Mouse (Mus musculus) bone marrow, adult 2 months (tissue): Measurements from ENCODE around the gene Osbpl3. TPM values are rescaled to one million over a fixed set of nuclear protein-coding genes. Genes with fewer than 3 reads are reported as not detected.

Experiments used
- H3K27ac ChIP-seq: fragments of 200-500 bp; 2 replicates; pipeline ENCODE4 v1.5.1; 2012; ENCODE audit warnings: low read depth, mild to moderate bottlenecking, control low read depth, inconsistent platforms, low read length; ENCODE audit not compliant: control insufficient read depth, poor library complexity, insufficient read depth
- H3K4me1 ChIP-seq: fragments of 200-500 bp; 2 replicates; pipeline ENCODE4 v1.6.1; 2011; ENCODE audit warnings: low read length; ENCODE audit not compliant: control insufficient read depth, insufficient read depth
- H3K4me3 ChIP-seq: fragments of 200-500 bp; replicated peaks from 2 replicates; pipeline ENCODE3; 2011; ENCODE audit warnings: mild to moderate bottlenecking, low read depth, low read length, control low read depth; ENCODE audit not compliant: control insufficient read depth
- CTCF ChIP-seq: fragments of 200-500 bp; IDR thresholded peaks from 2 replicates; pipeline ENCODE4 v1.5.1; 2011; ENCODE audit warnings: low read length, control low read depth; ENCODE audit not compliant: control insufficient read depth, insufficient read depth
- POLR2A ChIP-seq: fragments of 200-500 bp; IDR thresholded peaks from 2 replicates; pipeline ENCODE4 v1.6.1; 2011; ENCODE audit warnings: low read depth, mild to moderate bottlenecking, control low read depth, low read length, borderline replicate concordance; ENCODE audit not compliant: control insufficient read depth
- WGBS: fragments of 180-500 bp; shearing (Covaris S2); methylation state at CpG from one replicate; pipeline ENCODE4 v1.1.7; 2018; 5-methylcytosine and 5-hydroxymethylcytosine counted together
- polyA plus RNA-seq: library from polyadenylated mRNA; stranded (reverse); fragments of >200 nt; gene quantifications from 2 replicates; pipeline ENCODE4 v1.2.4, GENCODE M21; 2011; ENCODE audit warnings: low replicate concordance; ENCODE audit not compliant: missing spikeins, insufficient read depth, insufficient read length

Gene Osbpl3
- 3.7 and 5.9 TPM in 2 replicates for polyA plus RNA-seq

- WGBS: under 1% methylated on average over 45 of the region's 45 CpGs
- H3K27ac ChIP-seq: peak within 1 kb of the TSS; percentile 1; the same call in 1 of the 2 replicates
- H3K4me3 ChIP-seq: peak within 1 kb of the TSS; percentile 45
- H3K4me1 ChIP-seq: no peaks in the 10 kb centered on the region
- no peak for TF ChIP-seq POLR2A
- no peak for TF ChIP-seq CTCF
These were observed at the start of gene Osbpl3 for GRCm38 (mm10) chr6:50455829-50456469. Gene Osbpl3 (minus strand): TSS chr6:50456201.

GRCm38 (mm10) chr6:50505531-50505930 lies 49.5 kb upstream of the Osbpl3 start:
- Histone ChIP-seq H3K27ac (no peak overlapping the region), H3K4me3 (no peak overlapping the region), H3K4me1 (no peaks in the 10 kb centered on the region; the same call in 1 of the 2 replicates)
- 79% methylated on average over 5 of the region's 5 CpGs for WGBS
- TF ChIP-seq CTCF: no peak
- no peak for TF ChIP-seq POLR2A

GRCm38 (mm10) chr6:50504711-50505110 lies 48.7 kb upstream of the Osbpl3 start:
- TF ChIP-seq POLR2A: no peak
- no peak for TF ChIP-seq CTCF
- 66% methylated on average over 5 of the region's 5 CpGs for WGBS
- Histone ChIP-seq H3K4me3 (no peak overlapping the region), H3K4me1 (no peaks in the 10 kb centered on the region; the same call in 1 of the 2 replicates), H3K27ac (no peak overlapping the region)

- H3K4me1 ChIP-seq: no peaks in the 10 kb centered on the region; the same call in 1 of the 2 replicates
- no peak overlapping the region for H3K4me3 ChIP-seq
- no peak for TF ChIP-seq CTCF
- H3K27ac ChIP-seq: no peak overlapping the region
- WGBS: 68% methylated on average over 8 of the region's 8 CpGs
These were observed 47.8 kb upstream of the Osbpl3 start for GRCm38 (mm10) chr6:50503779-50504178.

- Histone ChIP-seq H3K4me1 (no peaks in the 10 kb centered on the region; the same call in 1 of the 2 replicates), H3K27ac (no peak overlapping the region), H3K4me3 (no peak overlapping the region)
- no peak for TF ChIP-seq POLR2A
- no peak for TF ChIP-seq CTCF
- 78% methylated on average over 4 of the region's 4 CpGs for WGBS
These were observed 47.0 kb upstream of the Osbpl3 start for GRCm38 (mm10) chr6:50503031-50503430.

- Histone ChIP-seq H3K4me1 (no peaks in the 10 kb centered on the region; the same call in 1 of the 2 replicates), H3K27ac (no peak overlapping the region), H3K4me3 (no peak overlapping the region)
- WGBS: 79% methylated on average over 2 of the region's 2 CpGs
- TF ChIP-seq CTCF (no peak), POLR2A (no peak)
These were observed 42.3 kb upstream of the Osbpl3 start for GRCm38 (mm10) chr6:50498346-50498745.

GRCm38 (mm10) chr6:50490519-50490918 lies 34.5 kb upstream of the Osbpl3 start:
- Histone ChIP-seq H3K4me3 (no peak overlapping the region), H3K27ac (no peak overlapping the region), H3K4me1 (no peaks in the 10 kb centered on the region)
- WGBS: 89% methylated on average over 2 of the region's 2 CpGs
- TF ChIP-seq POLR2A (no peak), CTCF (no peak)

- Histone ChIP-seq H3K4me1 (no peaks in the 10 kb centered on the region), H3K4me3 (no peak overlapping the region), H3K27ac (no peak overlapping the region)
- 82% methylated on average over 9 of the region's 9 CpGs for WGBS
- no peak for TF ChIP-seq POLR2A
- no peak for TF ChIP-seq CTCF
These were observed 33.4 kb upstream of the Osbpl3 start for GRCm38 (mm10) chr6:50489380-50489779.
